Mouse (Mus musculus) kidney, adult 9 months (tissue): ENCODE results near the gene Vasp.

Experiments used
- DNase-seq: peaks from one replicate; pipeline ENCODE4 v3.0.0; 2022

Gene Vasp

GRCm38 (mm10) chr7:19271238-19272172, at the start of gene Vasp:
Vasp (minus strand) TSS chr7:19271817.
- DNase-seq: peak; percentile 91

DNA sequence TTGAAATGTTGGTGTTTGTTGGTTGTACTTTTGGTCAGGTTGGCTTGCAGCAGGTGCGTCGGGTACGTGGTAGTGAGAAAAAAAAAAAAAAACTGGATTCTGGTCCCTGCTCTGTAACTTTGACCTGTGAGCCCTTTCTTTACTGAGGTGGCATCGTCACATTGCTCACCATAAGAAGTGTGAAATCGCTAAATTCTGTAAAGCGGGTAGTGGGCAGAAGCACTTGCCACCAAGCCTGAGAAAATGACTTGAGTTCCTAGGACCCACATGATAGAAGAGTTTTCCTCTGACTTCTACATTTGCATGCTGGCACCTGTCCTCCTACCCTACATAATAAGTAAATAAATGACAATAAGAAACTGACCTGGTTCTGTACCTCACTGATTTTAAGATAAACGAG, 49.0 kb upstream of the Vasp start:
- no peak for DNase-seq

GRCm38 (mm10) chr7:19319906-19320305, 48.3 kb upstream of the Vasp start:
- peak; percentile 96 for DNase-seq

- no peak for DNase-seq
These were observed 47.8 kb upstream of the Vasp start for GRCm38 (mm10) chr7:19319458-19319857.

- no peak for DNase-seq
These were observed 47.1 kb upstream of the Vasp start for GRCm38 (mm10) chr7:19318676-19319075.

DNA sequence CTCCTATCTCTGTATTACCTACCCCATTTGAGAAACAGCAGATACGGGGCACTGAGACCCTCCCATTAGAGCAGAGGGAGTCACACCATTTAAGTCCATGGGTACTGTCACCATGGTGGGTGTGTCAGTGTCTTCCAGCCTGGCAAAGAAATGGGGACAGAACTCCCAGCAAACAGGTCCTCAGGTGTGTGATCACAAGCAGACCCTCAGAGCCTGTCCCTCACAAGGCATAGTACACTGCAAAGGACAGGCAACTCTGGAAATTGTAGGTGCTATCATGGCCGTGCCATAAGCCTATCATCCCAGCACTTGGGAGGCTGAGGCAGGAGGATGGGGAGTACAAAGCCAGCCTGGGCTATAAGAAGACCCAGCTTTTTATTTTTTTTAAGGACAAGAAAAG, 46.6 kb upstream of the Vasp start:
- no peak for DNase-seq

GRCm38 (mm10) chr7:19316451-19317161, 45.0 kb upstream of the Vasp start:
- DNase-seq: no peak

- DNase-seq: no peak
These were observed 42.4 kb upstream of the Vasp start for GRCm38 (mm10) chr7:19314033-19314432.

DNA sequence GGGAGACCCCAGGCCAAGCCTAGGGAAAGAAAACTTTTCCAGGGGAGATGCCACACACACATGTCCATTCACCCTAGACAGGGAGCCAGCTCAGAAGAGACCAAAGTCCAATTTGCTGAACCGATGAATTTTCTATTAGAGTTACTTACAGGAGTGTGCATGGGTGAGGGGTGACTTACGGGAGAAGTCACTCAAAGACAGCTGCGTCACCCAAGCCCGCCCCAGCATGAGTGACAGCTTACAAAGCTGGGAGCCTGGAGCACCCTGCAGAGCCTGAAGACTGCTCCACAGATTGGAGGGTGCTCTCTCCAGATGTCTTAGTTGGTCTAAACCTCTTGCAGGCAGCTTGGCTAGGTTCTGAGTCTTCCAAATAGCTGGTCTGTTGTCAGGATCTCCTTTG, 40.4 kb upstream of the Vasp start:
- peak; percentile 71 for DNase-seq

GRCm38 (mm10) chr7:19309884-19310641, 38.4 kb upstream of the Vasp start, which contains the start of gene Fosb:
Fosb (minus strand) TSS chr7:19310051.
- peak; percentile 97 for DNase-seq

DNA sequence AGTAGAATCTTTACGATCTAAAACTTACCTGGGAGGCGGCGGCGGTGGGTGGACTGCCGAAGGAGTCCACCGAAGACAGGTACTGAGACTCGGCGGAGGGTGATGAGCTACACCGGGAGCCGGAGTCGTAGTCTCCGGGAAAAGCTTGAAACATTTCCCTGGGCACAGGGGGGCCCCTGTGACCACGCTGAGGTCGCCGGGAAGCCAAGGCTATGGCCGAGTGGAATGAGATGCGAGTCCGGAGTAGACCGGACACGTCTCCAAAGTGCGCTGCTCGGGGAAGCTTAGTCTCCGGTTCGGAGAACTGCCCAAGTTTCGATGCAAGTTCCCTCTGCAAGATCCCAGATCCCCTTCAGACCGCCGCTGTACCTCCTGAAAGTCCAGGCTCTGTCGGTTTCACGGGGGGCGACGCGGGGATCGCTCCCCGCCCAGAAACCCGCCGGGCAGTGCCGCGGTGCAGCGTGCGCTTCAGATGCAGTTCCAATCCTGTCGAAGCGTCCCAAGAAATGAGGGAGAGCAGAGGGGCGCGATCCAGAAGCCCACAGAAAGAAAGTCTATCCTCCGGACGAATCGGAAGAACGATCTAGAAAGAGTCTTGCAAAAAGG, 37.8 kb upstream of the Vasp start:
- no peak for DNase-seq

GRCm38 (mm10) chr7:19308454-19309277, 37.0 kb upstream of the Vasp start:
- DNase-seq: peak; percentile 96

DNA sequence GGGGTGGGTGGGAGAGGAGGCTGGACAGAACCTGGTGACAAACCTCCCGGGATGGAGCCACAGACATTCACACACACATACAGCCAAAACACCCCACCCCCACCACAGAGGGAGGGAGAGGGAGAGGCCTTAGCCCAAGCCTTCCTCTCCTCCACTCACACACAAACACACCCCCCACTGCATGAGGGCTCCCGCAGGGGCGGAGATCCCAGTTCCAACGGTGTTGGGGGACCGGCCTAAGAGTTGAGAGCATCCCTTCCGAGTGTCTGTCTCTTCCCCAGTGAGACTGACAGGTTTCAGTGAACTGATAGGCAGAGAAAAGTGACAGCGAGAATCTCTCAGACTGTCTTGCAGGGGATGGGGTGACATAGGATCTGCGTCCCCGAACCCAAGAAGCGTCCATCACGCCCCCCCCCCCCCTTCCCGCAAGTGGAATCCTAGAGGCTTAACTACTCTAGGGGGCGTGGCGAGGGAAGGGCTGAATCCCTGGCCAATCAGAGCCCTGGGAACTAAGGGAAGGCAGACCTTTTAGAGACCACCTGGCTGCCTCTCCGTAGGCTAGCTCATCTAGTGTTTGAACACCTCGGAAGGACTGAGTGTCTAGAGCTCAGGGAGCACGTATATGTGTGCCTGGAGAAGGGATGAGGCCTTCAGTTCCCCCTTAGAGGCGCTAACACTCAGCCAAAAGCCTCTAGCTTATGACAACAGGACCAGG, 36.3 kb upstream of the Vasp start:
- DNase-seq: peak; percentile 79

DNA sequence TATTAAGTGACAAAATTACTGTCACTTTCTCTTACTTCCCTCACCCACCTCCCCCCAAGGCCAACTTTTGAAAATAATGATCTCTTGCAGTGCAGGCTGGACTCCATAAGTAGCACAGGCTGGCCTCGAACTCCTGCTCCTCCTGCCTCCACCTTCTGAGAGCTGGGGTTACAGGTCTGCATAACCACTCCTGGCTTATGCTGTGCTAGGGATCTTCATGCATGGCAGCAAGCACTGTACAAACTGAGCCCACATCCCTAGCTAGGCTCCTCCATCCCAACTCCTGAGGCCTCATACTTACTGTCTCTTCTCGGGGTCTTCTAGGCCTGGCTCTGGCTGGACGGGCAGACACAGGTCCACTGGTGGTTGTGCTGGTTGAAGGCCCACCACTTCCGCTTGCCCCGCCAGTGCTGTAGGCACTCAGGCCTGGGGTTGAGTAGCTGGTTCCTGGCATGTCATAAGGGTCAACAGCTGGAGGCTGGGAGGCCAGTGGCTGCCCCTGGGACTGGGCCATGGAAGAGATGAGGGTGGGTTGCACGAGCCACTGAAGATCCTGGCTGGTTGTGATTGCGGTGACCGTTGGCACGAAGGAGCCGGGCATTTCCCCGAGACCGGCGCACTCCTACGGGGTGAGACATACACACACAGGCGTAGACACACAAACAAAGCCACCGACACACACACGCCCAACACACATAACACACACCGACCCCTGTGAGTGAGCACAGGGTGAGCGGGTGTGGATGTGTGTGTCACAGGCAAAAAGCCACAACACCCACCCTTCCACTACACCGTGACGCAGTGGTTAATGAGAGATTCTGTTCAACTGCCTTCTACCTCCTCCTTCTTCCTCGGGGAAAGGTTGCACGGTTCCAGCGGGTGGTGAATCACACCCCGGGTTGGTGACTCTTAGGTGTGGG, 35.5 kb upstream of the Vasp start:
- DNase-seq: no peak

DNA sequence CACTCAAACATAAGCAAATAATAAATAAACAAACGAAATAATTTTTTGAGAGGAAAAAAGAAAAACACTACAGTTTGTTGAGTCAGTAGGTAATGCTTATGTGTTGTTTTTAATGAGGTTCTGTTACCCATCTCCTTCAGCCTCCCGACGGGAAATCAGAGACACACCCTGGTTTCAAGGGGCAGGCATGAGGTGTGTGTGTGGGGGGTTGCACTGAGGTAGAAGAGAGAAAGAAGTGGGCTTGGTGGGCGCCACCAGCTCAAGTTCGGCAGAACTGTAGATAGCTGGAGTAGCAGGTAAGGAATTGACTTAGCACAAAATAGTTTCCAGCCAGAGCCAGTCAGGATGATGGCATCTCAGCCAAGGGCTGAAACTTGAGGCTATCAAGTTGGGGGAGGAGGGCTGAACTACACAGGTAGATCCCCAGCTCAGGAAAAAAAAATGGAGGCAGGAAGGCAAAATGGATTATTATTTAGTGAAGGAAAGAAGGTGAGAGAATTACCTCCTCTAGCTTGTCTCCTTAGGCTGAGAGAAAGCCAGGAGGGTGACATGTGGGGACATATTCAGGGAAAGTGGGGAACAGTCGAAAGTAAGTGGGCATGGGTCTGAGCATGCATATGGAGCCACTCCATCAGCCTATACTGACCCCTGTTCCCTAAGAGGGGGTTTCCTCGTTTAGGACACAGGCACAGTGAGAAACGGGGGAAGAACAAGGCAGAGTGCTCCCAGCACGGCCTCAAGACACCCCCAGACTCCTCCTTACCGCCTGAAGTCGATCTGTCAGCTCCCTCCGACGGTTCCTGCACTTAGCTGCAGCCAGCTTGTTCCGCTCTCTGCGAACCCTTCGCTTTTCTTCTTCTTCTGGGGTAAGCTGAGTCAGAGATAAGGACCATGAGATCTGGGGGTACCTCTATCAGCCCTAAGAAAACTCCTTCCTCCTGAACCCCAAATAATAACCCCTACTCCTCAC, 34.5 kb upstream of the Vasp start:
- DNase-seq: no peak

DNA sequence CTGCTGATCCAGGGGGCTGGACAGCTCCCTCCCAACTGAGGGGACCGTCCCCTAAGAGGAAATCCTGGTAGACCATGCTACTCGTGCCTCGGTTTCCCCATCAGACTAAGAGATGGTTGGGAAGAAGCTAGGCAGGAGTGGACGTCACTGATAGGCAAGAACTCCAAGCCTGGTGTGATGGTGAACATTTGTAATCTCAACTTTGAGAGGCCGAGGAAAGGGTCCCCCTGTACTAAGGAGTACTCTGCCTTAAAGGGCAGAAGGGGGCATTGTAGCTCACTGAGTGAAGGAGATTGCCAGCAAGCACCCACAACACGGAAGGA, 33.8 kb upstream of the Vasp start:
- no peak for DNase-seq

DNA sequence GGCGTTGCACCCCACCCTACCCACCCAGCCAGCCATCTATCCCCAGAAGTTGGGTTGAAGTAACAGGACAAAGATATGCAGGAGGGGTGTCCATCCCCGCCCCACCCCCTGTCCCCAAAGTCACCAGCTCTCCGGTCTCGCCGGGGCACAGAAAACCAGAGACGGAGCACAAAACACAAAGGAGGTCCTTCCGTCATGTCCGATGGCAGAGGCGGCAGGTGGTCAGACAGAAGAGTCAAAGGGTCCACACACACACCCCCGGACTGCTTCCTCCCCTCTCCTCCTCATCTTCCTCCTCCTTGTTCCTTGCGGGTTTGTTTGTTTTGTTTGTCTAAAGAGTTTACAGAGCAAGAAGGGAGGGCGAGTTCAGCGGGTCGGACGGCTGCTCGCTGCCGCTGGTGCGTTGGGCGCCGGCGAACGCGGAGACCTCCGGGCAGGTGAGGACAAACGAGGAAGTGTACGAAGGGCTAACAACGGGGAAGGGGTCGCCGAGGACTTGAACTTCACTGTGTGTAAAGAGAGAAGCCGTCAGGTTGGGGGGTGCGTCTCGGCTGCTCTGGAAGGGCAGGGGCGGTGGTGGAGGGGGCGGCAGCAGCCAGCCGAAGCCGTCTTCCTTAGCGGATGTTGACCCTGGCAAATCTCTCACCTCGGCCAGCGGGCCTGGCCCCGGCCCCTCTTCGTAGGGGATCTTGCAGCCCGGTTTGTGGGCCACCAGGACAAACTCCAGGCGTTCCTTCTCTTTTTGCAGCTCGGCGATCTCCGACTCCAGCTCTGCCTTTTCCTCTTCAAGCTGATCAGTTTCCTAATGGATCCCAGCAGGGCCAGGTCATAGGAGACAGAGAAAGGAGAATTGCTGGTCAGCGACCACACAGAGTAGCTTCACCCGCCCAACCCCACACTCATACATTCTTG, 33.1 kb upstream of the Vasp start:
- no peak for DNase-seq

DNA sequence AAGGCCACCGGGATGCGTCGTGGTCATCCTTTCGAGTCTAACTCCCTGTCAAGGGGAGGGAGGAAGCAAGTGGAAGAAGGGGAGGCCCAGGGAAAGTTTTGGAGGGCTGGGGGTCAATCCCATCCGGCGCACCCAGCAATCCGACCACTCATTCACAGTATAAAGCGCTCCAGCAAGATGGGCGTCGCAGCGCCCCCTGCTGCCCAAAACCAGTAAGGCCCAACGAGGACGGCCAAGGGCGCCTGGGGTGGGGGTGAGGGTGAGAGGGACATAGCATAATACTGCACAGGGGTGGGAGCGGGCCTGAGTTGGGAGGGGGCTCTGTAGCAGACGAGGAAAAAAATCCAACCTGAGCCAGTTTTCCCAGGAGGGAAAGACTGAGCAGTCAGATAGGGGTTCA, 32.2 kb upstream of the Vasp start:
- peak; percentile 77 for DNase-seq
